Mouse (Mus musculus) MEL-GATA-1-ER (cell line): Measurements from ENCODE around the gene Gng7.

Experiments
- DNase-seq: peaks from one replicate; pipeline ENCODE4 v3.0.0-alpha.2; 2012; ENCODE audit warnings: low read depth; ENCODE audit errors: extremely low read depth

Gng7 gene

DNA sequence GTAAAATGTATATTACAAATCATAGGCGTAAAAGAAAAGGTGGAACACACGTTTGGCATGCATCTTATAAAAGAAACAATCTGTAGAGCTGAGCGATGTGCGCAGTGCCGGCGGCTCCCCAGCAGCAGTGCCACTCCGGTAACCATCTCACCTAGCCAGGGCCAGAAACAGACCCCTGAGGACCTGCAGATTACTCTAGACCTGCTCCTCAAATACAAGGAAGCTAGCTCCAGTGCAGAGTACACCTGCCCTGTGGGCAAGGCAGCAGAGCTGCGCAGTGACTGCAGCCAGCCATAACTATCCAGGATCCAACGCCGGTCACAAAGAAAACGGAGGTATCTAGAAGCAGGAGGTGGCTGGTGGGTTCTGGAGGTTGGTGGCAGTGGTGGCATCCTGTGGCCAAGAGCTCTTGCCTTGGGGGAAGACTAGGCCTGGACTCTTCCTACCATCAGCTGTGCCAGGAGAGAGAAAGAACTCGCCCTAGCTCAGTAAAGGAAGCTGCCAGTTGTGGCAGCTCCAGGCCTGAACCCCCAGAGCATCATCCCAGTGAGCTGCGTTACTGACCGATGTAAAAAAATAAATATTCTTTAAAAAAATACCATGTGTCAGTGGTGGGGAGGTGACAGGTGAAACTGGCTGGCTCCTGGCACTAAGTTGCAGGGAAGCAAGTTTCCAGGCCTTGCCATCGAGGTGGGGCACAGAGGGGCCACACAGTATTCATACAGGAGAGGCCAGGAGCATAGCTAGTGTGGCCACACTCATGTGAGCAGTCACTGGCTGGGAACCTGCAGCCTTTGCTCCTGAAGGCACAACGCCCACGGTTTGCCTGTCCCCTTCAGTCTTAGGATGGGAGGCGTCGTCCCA is 113.1 kb downstream of the Gng7 start:
- no peak for DNase-seq

DNA sequence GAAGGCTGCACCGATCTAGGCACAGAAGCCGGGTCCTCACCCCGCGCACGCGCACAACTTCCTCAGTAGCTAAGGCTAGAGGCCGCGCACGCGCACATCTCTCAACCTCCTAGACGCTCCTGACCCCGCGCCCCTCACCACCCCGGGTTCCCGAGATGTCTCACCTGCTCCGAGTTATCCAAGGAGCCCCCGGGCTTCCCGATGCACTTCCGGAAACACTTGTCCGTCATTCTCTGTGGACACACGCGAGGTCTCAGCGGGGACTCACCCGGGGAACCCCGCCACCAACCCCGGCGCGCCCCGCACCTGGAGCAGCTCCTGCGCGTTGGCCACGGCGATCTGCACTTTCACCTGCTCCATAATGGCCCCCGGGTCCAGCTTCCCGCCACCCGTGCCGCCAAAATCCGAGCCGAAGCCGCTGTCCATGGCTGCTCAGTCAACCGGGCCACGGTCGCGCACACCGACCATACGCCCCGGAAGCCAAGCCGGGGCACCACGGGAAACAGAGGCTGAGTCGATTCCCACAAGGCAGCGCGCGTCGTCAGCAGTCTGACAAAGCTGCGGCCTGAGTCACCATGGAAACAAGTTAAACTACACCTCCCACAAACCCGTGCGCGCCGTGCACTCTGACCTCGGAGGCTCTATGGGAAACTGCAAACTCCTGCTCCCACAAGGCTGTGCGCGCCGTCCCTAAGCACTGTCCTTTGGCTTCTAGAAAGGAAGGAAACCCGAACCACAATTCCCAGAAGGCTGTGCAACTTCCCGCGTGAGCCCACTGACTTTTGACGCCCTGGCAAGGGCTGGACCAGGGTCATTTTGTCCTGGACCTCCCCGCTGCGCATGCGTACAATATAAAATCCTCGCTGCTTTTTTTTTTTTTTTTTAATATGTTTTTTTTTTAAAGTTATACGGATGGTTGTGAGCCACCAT is 114.2 kb downstream of the Gng7 start, which contains the start of gene Timm13:
TSS of gene Timm13 (minus strand) at position 652 of the 930 bp plus-strand sequence.
- peak; percentile 99 for DNase-seq

DNA sequence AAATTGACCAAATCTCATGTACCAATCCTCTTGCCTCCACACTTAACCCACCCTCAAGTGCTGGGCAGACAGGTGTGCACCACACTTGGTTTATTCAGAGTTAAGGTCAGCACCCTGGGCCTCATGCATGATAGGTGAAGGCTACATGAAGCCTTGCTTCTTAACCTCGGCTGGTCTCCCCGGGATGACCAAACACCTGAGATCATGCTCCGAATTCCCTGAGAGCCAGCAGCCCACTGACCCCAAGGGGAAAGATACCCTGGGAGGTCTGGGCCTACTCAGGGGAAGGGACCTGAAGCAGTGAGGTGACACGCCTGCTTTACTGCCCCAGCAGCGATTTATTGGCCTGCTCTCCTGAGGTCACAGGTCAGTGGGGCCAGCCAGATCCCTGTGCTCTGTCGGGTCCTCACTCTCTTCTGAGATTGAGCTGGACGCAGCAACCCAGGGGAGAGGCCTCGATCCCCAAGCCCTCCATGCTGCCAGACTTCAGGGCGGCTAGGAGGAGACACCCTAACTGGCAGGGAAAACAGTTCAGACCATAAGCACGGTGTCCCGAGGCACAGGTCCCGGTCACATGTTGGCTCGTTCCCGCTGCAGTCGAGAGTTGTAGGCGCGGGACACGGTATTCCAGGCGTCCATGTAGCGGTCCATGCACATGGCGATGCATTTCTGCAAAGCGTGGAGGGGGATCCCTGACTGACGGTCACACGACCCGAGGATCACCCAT is 115.0 kb downstream of the Gng7 start:
- DNase-seq: no peak

DNA sequence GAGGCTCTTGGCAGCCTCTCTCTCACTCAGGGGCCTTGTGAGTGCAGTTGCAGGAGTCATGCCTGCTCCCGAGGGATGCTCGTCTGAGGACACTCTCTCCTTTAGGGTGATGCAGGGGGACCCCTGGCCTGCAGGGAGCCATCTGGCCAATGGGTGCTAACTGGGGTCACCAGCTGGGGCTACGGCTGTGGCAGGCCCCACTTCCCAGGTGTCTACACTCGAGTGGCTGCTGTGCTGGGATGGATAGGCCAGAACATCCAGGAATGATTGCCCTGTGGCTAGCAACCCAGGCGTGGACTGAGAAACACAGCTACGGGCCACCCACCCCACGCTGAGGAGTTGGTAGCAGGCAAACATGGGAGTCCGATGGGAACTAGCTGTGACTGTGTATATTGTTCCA is 115.7 kb downstream of the Gng7 start:
- no peak for DNase-seq
